Mouse (Mus musculus): ENCODE measurements around the gene Emc10.

Gene Emc10

DNA sequence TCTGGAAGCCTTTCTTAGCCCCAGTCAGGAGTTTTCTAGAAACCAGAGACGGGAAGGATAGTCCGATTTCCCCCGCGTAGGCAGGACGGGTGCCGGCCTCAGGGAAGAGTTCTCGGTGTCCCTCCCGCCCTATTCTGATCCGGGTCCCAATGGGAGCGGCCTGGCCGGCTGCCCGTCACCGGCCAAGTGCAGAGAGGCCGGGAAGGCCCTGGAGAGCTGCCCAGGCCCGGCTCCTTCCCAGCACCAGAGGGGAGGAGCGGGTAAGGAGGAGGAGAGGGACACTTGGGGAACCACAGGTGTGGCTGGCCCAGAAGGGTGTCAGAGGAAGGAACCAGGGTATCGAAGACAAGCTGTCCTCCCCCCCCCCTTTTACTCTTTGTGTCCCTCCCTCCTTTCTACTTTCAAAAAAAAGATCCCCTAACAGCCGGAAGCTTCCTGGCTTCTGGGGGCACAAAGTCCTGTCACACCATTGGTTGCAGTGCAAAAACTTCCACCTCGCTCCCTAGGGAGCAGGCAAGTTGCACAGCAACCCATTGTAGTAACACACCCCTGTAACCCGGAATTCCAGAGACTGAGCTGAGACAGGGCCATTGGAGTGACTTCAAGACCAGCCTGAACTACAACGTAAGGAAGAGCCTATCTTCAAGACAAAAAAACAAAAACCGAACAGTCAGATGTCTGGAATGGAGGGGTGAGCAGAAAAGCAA, 28.9 kb upstream of the Emc10 start:
- no peak for DNase-seq

- no peak for DNase-seq
Observed at GRCm38 (mm10) chr7:44524502-44524901, 28.2 kb upstream of the Emc10 start, which contains the start of gene Mybpc2. Gene Mybpc2 (minus strand): TSS chr7:44524656.

GRCm38 (mm10) chr7:44523056-44523455, 26.7 kb upstream of the Emc10 start:
- DNase-seq, result no peak

DNA sequence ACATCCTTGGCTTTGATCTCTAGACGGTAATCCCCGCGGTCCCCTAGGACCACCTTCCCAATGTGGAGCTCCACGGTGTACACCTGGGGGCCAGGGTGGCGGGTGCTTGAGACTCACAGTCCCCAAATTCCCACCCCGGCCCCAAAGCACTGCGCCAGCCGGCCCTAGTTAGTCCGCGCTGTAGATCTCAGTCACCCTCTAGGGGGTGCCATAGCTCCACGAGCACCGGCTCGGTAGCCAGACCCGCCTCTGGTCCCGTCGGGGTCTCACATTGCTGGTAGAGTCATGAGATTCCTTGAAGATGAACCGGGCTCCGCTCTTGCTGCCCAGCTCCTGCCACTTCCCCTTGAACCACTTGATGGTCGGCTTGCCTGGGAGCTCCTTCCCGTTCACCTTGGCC, 25.4 kb upstream of the Emc10 start:
- peak; percentile 46 to 58 for DNase-seq

- no peak for DNase-seq
Observed at GRCm38 (mm10) chr7:44520990-44521389, 24.7 kb upstream of the Emc10 start.

GRCm38 (mm10) chr7:44519240-44519913, 23.0 kb upstream of the Emc10 start:
- no peak for DNase-seq

GRCm38 (mm10) chr7:44507491-44507890, 11.2 kb upstream of the Emc10 start:
- DNase-seq, result no peak

DNA sequence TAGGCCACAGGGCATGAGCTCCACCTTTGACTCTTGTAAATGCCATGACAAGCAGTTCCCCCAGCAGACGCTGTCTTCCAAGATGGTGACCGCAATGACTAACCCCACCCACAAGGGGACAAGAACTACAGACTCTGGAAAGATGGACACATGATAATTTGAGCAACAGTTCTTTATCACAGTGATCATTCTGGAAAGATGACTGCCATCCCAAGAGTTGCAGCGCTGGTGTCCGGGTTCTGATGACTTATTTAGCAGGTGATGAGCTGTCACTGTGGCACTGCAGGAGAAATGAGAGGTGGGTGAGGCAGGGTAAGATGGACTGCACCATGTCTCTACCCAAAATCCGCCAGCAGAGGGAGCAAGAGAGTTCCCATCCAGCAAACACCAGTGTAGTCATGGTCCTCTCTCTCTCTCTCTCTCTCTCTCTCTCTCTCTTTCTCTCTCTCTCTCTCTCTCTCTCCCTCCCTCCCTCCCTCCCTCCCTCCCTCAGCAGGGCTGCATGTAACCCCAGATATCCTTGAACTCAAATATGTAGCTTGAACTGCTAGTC, 5.3 kb upstream of the Emc10 start:
- DNase-seq, result no peak

GRCm38 (mm10) chr7:44500046-44500445, 3.7 kb upstream of the Emc10 start:
- DNase-seq, result no peak

GRCm38 (mm10) chr7:44498922-44499321, 2.6 kb upstream of the Emc10 start:
- no peak for DNase-seq

DNA sequence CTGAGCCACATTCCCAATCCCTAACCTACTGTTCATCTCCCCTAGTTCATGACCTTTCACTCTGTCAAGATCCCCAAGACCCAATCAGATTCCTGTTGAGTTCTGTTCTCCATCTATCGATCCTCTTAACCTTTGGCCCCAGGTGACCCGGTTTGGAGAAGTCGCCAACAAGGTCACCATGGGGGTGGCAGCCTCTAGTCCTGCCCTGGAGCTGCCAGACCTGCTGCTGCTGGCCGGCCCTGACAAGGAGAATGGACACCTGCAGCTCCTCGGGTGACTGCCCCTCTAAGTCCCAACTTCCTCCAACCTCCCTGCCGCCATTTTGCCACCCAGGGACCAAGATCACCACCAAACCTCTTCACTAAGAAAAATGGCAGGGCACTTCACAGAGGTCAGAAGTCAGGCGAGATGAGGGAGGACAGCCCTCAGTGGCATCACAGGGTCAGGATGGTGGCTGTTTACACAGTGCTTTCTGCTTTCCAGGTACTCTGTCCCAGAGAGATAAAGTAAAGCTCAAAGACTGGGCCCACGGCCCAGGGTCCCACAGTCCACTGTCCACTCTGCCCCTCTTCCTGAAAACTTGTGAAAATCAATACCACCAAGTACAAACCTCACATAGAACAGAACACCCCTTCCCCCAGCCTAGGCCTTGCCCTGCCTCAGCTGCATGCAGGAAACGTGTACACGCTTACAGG, 1.2 kb upstream of the Emc10 start:
- no peak for DNase-seq

GRCm38 (mm10) chr7:44496771-44497109, 411 bp upstream of the Emc10 start:
- no peak for DNase-seq

DNA sequence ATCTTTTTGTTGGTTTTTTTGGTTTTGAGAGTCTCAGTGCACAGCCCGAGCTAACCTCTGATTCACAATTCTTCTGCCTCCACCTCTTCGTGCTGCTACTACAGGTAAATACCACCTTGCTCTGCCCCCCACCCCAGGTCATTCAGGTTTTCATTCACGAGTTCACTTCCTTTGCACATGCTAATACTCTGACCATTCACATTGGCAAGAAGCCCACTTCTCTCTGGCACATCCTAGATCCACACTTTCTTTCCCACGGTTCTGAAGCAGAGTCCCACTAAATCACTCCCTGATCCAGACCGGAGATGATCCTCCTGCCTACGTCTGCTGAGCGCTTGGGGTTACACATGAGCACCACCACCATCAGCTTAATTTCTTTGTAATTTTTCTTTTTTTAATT, 1.2 kb downstream of the Emc10 start:
- DNase-seq, result no peak

GRCm38 (mm10) chr7:44494681-44495080, 1.6 kb downstream of the Emc10 start:
- no peak for DNase-seq

- no peak for DNase-seq
Observed at GRCm38 (mm10) chr7:44492166-44492826, 4.0 kb downstream of the Emc10 start.

- no peak for DNase-seq
Observed at GRCm38 (mm10) chr7:44491391-44491790, 4.9 kb downstream of the Emc10 start.

DNA sequence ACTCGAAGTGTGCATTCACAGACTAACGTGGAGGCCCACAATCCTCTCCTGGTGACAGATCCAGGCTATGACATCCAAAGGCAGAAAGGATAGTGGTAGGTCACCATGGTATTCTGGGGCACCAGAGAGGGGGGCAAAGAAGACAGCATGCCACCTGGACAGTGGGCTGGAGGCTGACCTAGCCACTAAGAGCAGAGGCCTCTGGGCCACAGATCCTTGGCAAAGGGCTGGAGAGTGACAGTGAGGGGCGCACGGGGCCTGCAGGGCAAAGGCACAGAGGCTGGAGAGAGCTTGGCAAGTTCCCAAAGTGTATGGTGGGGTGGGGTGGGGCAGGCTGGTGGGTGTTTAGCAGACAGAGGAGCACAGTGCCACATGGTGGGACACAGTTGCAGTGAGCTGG, 6.0 kb downstream of the Emc10 start:
- DNase-seq, result no peak

- DNase-seq, result no peak
Observed at GRCm38 (mm10) chr7:44488545-44488944, 7.8 kb downstream of the Emc10 start.

GRCm38 (mm10) chr7:44487936-44488335, 8.4 kb downstream of the Emc10 start:
- DNase-seq, result no peak

DNA sequence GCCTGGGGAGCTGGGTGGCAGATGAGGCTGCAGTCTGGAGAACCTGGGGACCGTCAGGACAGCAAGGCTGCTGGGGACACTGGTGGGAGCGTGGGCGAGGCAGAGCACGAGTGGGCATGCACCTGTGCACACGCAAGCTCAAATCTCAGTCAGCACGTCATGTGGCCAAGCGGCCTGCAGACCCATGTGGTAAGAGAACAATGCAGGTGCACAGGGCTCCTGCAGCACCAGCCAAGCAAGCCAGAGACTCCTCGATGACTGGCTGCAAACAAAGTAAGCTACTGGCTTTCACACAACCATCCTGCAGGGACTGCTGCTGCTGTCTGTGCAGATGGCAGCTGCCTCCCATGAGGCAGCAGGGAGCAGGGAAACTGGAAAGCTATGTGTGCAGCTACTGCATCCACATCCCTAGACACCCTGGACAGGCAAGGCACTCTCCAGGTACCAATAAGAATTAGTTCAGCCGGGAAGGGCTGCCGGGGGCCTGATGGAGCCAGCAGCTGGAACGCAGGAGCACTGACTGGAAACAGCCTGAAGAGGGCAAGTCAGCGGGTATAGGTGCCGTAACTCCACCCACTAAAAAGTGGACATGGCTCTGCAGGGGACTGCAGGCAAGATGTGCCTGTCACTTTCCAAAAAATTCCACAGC, 9.3 kb downstream of the Emc10 start:
- DNase-seq, result peak in 1 of 2 experiments; percentile 2

GRCm38 (mm10) chr7:44485572-44486195, 10.6 kb downstream of the Emc10 start:
- DNase-seq, result no peak

Measured in thymus, adult 18-20 months (tissue).